ENCODE assay signal across 14 mouse cellular contexts in the genomic region with DNA sequence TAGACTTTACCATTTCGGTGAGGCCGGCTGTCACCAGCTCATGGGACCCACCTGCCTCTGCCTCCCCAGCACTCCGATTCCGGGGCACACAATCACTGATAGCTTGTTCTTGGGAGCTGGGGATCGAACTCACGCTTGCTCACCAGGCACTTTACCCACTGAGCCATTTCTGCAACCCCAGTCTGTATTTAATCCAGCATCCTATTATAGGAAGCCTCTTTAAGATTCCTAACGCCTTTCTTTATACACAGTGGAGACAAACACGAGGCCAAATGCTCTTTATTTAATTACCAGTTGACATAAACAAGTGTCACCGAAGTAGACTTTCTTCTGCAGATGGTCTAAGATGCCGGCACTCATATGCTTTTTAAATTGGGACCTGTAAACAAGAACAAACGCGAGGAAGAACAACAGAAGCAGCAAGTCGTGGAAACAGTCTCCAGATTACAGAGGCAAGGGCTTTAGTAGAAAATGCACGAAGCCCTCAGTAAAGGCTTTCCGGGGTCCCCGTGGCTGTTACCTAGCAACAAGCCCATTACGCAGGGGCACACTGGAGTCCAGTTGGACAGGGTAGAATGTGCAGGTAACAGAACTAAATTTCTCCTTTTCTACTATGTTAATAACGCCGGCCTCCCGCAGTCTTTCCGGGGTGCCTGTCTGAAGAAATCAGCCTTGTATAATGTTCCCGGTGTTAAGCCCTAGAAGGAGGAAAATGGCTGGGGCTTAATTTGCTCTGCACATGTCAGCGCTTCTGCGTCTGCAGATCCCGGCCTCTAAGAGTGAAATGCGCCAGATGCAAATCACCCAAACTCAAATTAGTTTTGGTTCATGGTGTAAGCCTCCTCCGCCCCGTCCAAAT.
DNase-seq lines count a peak whose midpoint lies in the region; ATAC-seq lines count a peak whose summit lies in the region.
"Had no signal": no experiment of that assay in that cellular context is flagged by ENCODE, and none has a peak within 500 bp of the region (broad histone marks: within the 10 kb centered on the region; RNA-seq: fewer than 3 reads in every experiment).

No protein-coding gene starts in this region.

- WGBS in embryonic facial prominence, embryonic 11.5 days = 63% methylated on average over 28 of the region's 28 CpGs
- WGBS in embryonic facial prominence, embryonic 10.5 days = 66% methylated on average over 28 of the region's 28 CpGs
- 45% methylated on average over 28 of the region's 28 CpGs for WGBS in forebrain, embryonic 11.5 days
- 36% methylated on average over 28 of the region's 28 CpGs for WGBS in hindbrain, embryonic 15.5 days
- 51% methylated on average over 28 of the region's 28 CpGs for WGBS in neural tube, embryonic 12.5 days

- no peak overlapping the region for H3K9ac ChIP-seq in embryonic facial prominence, embryonic 11.5 days (replicated peaks; ENCODE audit: low read length)
- no peak overlapping the region; the same call in 1 of the 2 replicates for H3K9ac ChIP-seq in forebrain, embryonic 11.5 days (ENCODE audit: low read length)
- H3K9ac ChIP-seq in hindbrain, embryonic 15.5 days = no peak overlapping the region
- H3K9ac ChIP-seq in neural tube, embryonic 12.5 days = no peak overlapping the region

- H3K4me2 ChIP-seq in embryonic facial prominence, embryonic 11.5 days (ENCODE audit: low read depth, low read length) = no peak overlapping the region
- H3K4me2 ChIP-seq in forebrain, embryonic 11.5 days (ENCODE audit: low read depth, low read length, severe bottlenecking) = peak overlapping the region; percentile 40; the same call in 1 of the 2 replicates
- peak overlapping the region; percentile 46 for H3K4me2 ChIP-seq in hindbrain, embryonic 15.5 days
- H3K4me2 ChIP-seq in neural tube, embryonic 12.5 days (replicated peaks) = peak overlapping the region; percentile 34

- H3K4me1 ChIP-seq in embryonic facial prominence, embryonic 11.5 days (ENCODE audit: control insufficient read depth, insufficient read depth, low read length) = no peaks in the 10 kb centered on the region
- peaks cover 19% of the 10 kb centered on the region for H3K4me1 ChIP-seq in embryonic facial prominence, embryonic 10.5 days
- H3K4me1 ChIP-seq in forebrain, embryonic 11.5 days (replicated peaks; ENCODE audit: control insufficient read depth, insufficient read depth, low read length) = peaks cover 2% of the 10 kb centered on the region; the same call in 1 of the 2 replicates
- H3K4me1 ChIP-seq in hindbrain, embryonic 15.5 days (replicated peaks) = peaks cover 11% of the 10 kb centered on the region
- no peaks in the 10 kb centered on the region; the same call in 1 of the 2 replicates for H3K4me1 ChIP-seq in neural tube, embryonic 12.5 days

- no peaks in the 10 kb centered on the region for H3K27me3 ChIP-seq in embryonic facial prominence, embryonic 11.5 days (ENCODE audit: control insufficient read depth, insufficient read depth, low read length)
- no peaks in the 10 kb centered on the region for H3K27me3 ChIP-seq in embryonic facial prominence, embryonic 10.5 days (replicated peaks; ENCODE audit: low read depth, poor library complexity, severe bottlenecking)
- no peaks in the 10 kb centered on the region for H3K27me3 ChIP-seq in forebrain, embryonic 11.5 days (ENCODE audit: control insufficient read depth, insufficient read depth, low read length)
- no peaks in the 10 kb centered on the region for H3K27me3 ChIP-seq in hindbrain, embryonic 15.5 days
- no peaks in the 10 kb centered on the region for H3K27me3 ChIP-seq in neural tube, embryonic 12.5 days (replicated peaks)

- DNase-seq in embryonic facial prominence, embryonic 11.5 days (ENCODE audit: low spot score) = peak; percentile 12
- DNase-seq in embryonic facial prominence, embryonic 10.5 days (ENCODE audit: low spot score) = no peak
- peak; percentile 56 for DNase-seq in forebrain, embryonic 11.5 days (ENCODE audit: low spot score)
- DNase-seq in lung, postnatal 25 days (ENCODE audit: low spot score) = no peak
- DNase-seq in MN1 (ENCODE audit: low spot score) = no peak
- no peak for DNase-seq in adrenal gland, adult 18-20 months (ENCODE audit: low spot score in 2 of 2)
- DNase-seq: adrenal gland, postnatal 36 days; cerebellum, postnatal 25 days; kidney, adult 2 months; layer of hippocampus, postnatal 36 days; lung, adult 2 months had no signal

- no peak for ATAC-seq in embryonic facial prominence, embryonic 11.5 days (replicated peaks; ENCODE audit: insufficient number of reproducible peaks, low FRiP score, low TSS enrichment, low read depth)
- peak; percentile 81 for ATAC-seq in forebrain, embryonic 11.5 days (replicated peaks; ENCODE audit: low FRiP score)
- peak; percentile 88 for ATAC-seq in hindbrain, embryonic 15.5 days (ENCODE audit: low FRiP score, low read depth)
- ATAC-seq in neural tube, embryonic 12.5 days (ENCODE audit: low FRiP score, low read depth) = no peak; the same call in 1 of the 2 replicates

- H3K4me3 ChIP-seq in embryonic facial prominence, embryonic 11.5 days (ENCODE audit: low read depth, low read length) = no peak overlapping the region
- H3K4me3 ChIP-seq in embryonic facial prominence, embryonic 10.5 days = no peak overlapping the region
- peak overlapping the region; percentile 12; the same call in 1 of the 2 replicates for H3K4me3 ChIP-seq in forebrain, embryonic 11.5 days (ENCODE audit: low read depth, low read length)
- peak overlapping the region; percentile 17 for H3K4me3 ChIP-seq in hindbrain, embryonic 15.5 days
- no peak overlapping the region for H3K4me3 ChIP-seq in neural tube, embryonic 12.5 days
- H3K4me3 ChIP-seq: myocyte had no signal

- H3K36me3 ChIP-seq in embryonic facial prominence, embryonic 11.5 days (replicated peaks; ENCODE audit: control insufficient read depth, insufficient read depth, low read depth, low read length) = no peaks in the 10 kb centered on the region
- H3K36me3 ChIP-seq in embryonic facial prominence, embryonic 10.5 days (replicated peaks) = no peaks in the 10 kb centered on the region
- no peaks in the 10 kb centered on the region for H3K36me3 ChIP-seq in forebrain, embryonic 11.5 days (ENCODE audit: control insufficient read depth, insufficient read depth, low read length)
- no peaks in the 10 kb centered on the region for H3K36me3 ChIP-seq in hindbrain, embryonic 15.5 days
- H3K36me3 ChIP-seq in neural tube, embryonic 12.5 days = no peaks in the 10 kb centered on the region

- H3K9me3 ChIP-seq in embryonic facial prominence, embryonic 11.5 days (replicated peaks; ENCODE audit: control insufficient read depth, low read length) = no peaks in the 10 kb centered on the region
- no peaks in the 10 kb centered on the region for H3K9me3 ChIP-seq in embryonic facial prominence, embryonic 10.5 days
- H3K9me3 ChIP-seq in forebrain, embryonic 11.5 days (ENCODE audit: control insufficient read depth, low read length) = no peaks in the 10 kb centered on the region
- no peaks in the 10 kb centered on the region for H3K9me3 ChIP-seq in hindbrain, embryonic 15.5 days
- no peaks in the 10 kb centered on the region for H3K9me3 ChIP-seq in neural tube, embryonic 12.5 days

- H3K27ac ChIP-seq in embryonic facial prominence, embryonic 11.5 days (replicated peaks; ENCODE audit: low read depth, low read length) = no peak overlapping the region
- H3K27ac ChIP-seq in embryonic facial prominence, embryonic 10.5 days (replicated peaks) = no peak overlapping the region
- H3K27ac ChIP-seq in forebrain, embryonic 11.5 days (ENCODE audit: low read depth, low read length) = no peak overlapping the region
- peak overlapping the region; percentile 72 for H3K27ac ChIP-seq in hindbrain, embryonic 15.5 days (replicated peaks)
- no peak overlapping the region for H3K27ac ChIP-seq in neural tube, embryonic 12.5 days

Comparison
In these comparisons a context has a peak if more than half of its experiments do, and no peak if none do; other contexts are left out.
1. DNase-seq: peak in embryonic facial prominence, embryonic 11.5 days (single experiment) and forebrain, embryonic 11.5 days (single experiment); none in embryonic facial prominence, embryonic 10.5 days (single experiment), lung, postnatal 25 days (single experiment), MN1 (single experiment) and adrenal gland, adult 18-20 months (0 of 2).
2. ATAC-seq: peak in forebrain, embryonic 11.5 days (single experiment) and hindbrain, embryonic 15.5 days (single experiment); none in embryonic facial prominence, embryonic 11.5 days (single experiment) and neural tube, embryonic 12.5 days (single experiment).
3. H3K4me3 ChIP-seq: peak in forebrain, embryonic 11.5 days (single experiment) and hindbrain, embryonic 15.5 days (single experiment); none in embryonic facial prominence, embryonic 11.5 days (single experiment), embryonic facial prominence, embryonic 10.5 days (single experiment) and neural tube, embryonic 12.5 days (single experiment).